Mouse (Mus musculus) v-Abl transformed pro-B cells (cell line): ENCODE results near the gene Unc79.

Source experiments
- in situ Hi-C, 2 experiments: fragments of 400-800 bp; cut with MboI; formaldehyde crosslinking; loops; one replicate each; pipeline ENCODE4 v1.15.1; 2025; ENCODE audit not compliant: unreplicated experiment in 2 of 2

Gene Unc79

GRCm38 (mm10) chr12:103116639-103117038, 168.0 kb downstream of the Unc79 start:
- in situ Hi-C loops = no loop called here

GRCm38 (mm10) chr12:103117517-103118193, 169.0 kb downstream of the Unc79 start:
- in situ Hi-C loops = no loop called here

GRCm38 (mm10) chr12:103121928-103122327, 173.3 kb downstream of the Unc79 start:
- in situ Hi-C loops = no loop called here

- in situ Hi-C loops = no loop called here
Observed at GRCm38 (mm10) chr12:103123861-103124260, 175.2 kb downstream of the Unc79 start.

GRCm38 (mm10) chr12:103128914-103129313, 180.3 kb downstream of the Unc79 start:
- in situ Hi-C loops = loop anchor here in 1 of 2 experiments (25.0 kb wide), 1 partner anchor 1808 kb away; no protein-coding TSS in a partner anchor

GRCm38 (mm10) chr12:103129395-103130248, 181.0 kb downstream of the Unc79 start:
- in situ Hi-C loops = loop anchor here in 1 of 2 experiments (25.0 kb wide), 1 partner anchor 1808 kb away; no protein-coding TSS in a partner anchor

- in situ Hi-C loops = loop anchor here in 1 of 2 experiments (25.0 kb wide), 1 partner anchor 1806 kb away; no protein-coding TSS in a partner anchor
Observed at GRCm38 (mm10) chr12:103131419-103131818, 182.8 kb downstream of the Unc79 start.

- in situ Hi-C loops = loop anchor here (5.0 to 25.0 kb wide), 8 partner anchors 165 to 1795 kb away; partner anchors contain the start of genes Moap1 (in 1 of the 2), Serpina10 (in 1 of the 2) and Tmem251 (in 1 of the 2)
Observed at GRCm38 (mm10) chr12:103142550-103143010, 193.9 kb downstream of the Unc79 start.

GRCm38 (mm10) chr12:103143798-103144565, 195.3 kb downstream of the Unc79 start:
- in situ Hi-C loops = loop anchor here (5.0 to 25.0 kb wide), 8 partner anchors 163 to 1793 kb away; partner anchors contain the start of genes Moap1 (in 1 of the 2), Serpina10 (in 1 of the 2) and Tmem251 (in 1 of the 2)

GRCm38 (mm10) chr12:103150247-103150646, 201.6 kb downstream of the Unc79 start:
- in situ Hi-C loops = no loop called here

GRCm38 (mm10) chr12:103154927-103155326, 206.3 kb downstream of the Unc79 start:
- in situ Hi-C loops = no loop called here

GRCm38 (mm10) chr12:103155406-103155805, 206.7 kb downstream of the Unc79 start:
- in situ Hi-C loops = no loop called here

GRCm38 (mm10) chr12:103157129-103157910, 208.7 kb downstream of the Unc79 start:
- in situ Hi-C loops = no loop called here

GRCm38 (mm10) chr12:103159016-103159415, 210.4 kb downstream of the Unc79 start:
- in situ Hi-C loops = no loop called here

- in situ Hi-C loops = no loop called here
Observed at GRCm38 (mm10) chr12:103160721-103161120, 212.1 kb downstream of the Unc79 start.

- in situ Hi-C loops = no loop called here
Observed at GRCm38 (mm10) chr12:103163596-103163995, 214.9 kb downstream of the Unc79 start.

GRCm38 (mm10) chr12:103164101-103165030, 215.7 kb downstream of the Unc79 start:
- in situ Hi-C loops = no loop called here

GRCm38 (mm10) chr12:103168892-103169291, 220.2 kb downstream of the Unc79 start:
- in situ Hi-C loops = no loop called here
